Mouse (Mus musculus) kidney, postnatal 14 days (tissue): ENCODE measurements around the gene Olfr1320.

Source experiments
- DNase-seq: peaks from one replicate; pipeline ENCODE4 v3.0.0; 2022; ENCODE audit warnings: mixed read lengths

The Olfr1320 gene

DNA sequence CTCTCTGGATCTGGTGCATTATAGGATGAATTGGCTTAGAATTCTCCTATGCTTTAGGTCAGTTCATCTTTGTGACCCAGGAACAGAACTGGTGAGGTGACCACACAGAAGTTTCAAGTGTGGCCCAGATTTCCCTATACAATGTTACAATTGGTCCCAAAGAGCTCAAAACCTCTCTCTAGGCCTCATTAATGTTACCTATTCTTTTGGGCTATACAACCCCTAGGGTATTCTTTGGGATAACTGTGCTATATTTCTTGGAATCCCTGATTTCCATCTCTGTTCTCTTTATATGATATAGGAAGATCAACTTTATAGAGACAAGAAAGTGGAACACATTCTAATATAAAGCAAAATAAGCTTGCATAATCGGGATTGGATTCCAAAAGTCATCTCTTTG is at the start of gene Olfr1320:
Olfr1320 (plus strand) TSS at position 301 of the 400 bp plus-strand sequence.
- DNase-seq = no peak

DNA sequence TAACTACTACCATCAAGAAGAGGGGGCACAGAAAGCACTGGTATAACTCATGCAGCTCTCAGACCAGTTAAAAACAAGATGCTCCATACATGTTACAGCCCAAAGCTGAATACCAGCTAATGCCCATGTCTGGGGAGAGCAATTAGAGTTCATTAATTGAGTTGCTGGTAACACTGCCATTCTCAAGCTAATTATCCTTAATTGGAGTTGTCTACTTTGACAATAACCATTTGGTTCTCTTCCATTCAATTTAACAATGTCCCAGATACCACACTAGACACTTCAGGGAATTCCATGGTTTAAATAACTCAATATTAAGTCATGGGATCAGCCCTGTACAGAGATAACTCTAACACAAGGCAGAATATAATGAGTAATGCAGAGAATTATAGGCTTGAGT is 44.6 kb upstream of the Olfr1320 start:
- no peak for DNase-seq

DNA sequence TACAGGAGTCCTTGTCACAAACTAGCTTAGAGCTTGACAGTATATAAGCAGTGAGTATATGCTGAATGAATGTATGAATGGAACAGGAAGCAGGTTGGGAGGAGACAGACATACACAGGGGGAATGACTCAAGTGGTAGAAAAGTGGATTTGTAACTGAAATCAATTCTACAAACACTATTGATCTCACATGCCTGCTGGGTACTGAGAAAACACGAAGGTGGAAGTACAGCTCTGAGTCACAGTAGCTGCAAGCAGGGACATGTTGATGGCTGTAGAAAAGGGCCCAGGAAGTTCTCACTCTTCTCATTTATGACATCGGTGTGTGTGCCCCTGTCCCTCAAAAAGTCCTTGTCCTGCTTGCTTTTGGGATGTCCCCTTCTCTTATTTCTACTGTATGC is 40.9 kb upstream of the Olfr1320 start:
- no peak for DNase-seq

DNA sequence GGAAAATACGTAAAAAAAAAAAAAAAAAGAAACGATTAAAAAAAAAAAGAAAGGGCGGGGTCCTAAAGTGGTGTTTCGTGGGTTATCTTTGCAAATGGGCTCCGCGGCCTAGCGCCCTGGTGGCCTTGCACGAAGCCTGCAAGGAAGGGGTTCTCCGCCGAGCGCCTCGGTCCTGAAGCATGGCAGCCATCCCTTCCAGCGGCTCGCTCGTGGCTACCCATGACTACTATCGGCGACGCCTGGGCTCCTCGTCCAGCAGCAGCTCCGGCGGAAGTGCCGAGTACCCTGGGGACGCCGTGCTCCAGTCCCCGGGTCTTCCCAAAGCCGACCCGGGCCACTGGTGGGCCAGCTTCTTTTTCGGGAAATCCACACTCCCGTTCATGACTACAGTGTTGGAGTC is 11.4 kb upstream of the Olfr1320 start:
- peak; percentile 2 for DNase-seq
